Mouse (Mus musculus) layer of hippocampus, adult 11-12 months (tissue): ENCODE results near the gene Olfr849.

Experiments
- DNase-seq: peaks from one replicate; pipeline ENCODE4 v3.0.0; 2022; ENCODE audit warnings: low spot score

The Olfr849 gene

DNA sequence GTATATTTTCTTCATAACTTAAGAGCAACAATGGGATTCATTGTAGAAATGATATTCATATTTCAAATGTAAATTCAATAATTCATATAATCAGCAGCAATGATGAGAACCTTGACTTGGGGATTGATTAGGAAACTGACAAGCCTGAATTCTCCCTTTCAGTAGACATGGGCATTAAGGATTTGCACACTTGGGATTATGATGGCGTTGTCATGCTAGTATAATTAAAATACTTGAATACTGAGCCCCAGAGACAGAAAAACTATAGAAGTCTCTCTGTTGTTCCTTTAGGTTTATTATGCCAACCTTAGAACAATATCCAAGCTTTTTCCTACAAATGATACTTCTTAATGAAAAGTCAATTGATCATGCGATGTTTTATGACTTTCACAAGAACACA lies at the start of gene Olfr849:
Olfr849 (plus strand) TSS at position 301 of the 400 bp plus-strand sequence.
- DNase-seq = no peak

- DNase-seq = no peak
Observed at GRCm38 (mm10) chr9:19478148-19478547, 38.1 kb downstream of the Olfr849 start, which contains the start of gene Olfr850. TSS of gene Olfr850 (minus strand) at chr9:19478248.

GRCm38 (mm10) chr9:19492995-19493394 lies 52.9 kb downstream of the Olfr849 start, which contains the start of gene Olfr851:
TSS of gene Olfr851 (plus strand) at chr9:19493295.
- DNase-seq = no peak
